Mouse (Mus musculus) kidney, adult 2 months (tissue): ENCODE measurements around the gene Oxt.

Experiments used
- CTCF ChIP-seq: fragments of 200-500 bp; conservative IDR thresholded peaks from 2 replicates; pipeline ENCODE4 v1.5.1; 2011; ENCODE audit warnings: low read depth, mild to moderate bottlenecking, control low read depth, low read length, moderate library complexity, mixed read lengths; ENCODE audit not compliant: insufficient read depth, insufficient read length
- POLR2A ChIP-seq: fragments of 200-500 bp; IDR thresholded peaks from one replicate; pipeline ENCODE4 v1.6.1; 2011; ENCODE audit warnings: low read depth, low read length, control low read depth

- TF ChIP-seq CTCF, result no peak
- TF ChIP-seq POLR2A, result no peak
These were observed 39.1 kb upstream of the Oxt start for GRCm38 (mm10) chr2:130536890-130537289.
